Mouse (Mus musculus): ENCODE measurements around the gene Srl. TPM values are rescaled to one million over a fixed set of nuclear protein-coding genes. Genes with fewer than 3 reads are reported as not detected.
"Not testable (repeated sequence)": the region's sequence is repeated elsewhere in the genome, so short reads cannot be mapped to it uniquely, and the experiment has no call there.

The Srl gene
- polyA plus RNA-seq, 1 experiment from 2014 or later: 112 TPM

DNA sequence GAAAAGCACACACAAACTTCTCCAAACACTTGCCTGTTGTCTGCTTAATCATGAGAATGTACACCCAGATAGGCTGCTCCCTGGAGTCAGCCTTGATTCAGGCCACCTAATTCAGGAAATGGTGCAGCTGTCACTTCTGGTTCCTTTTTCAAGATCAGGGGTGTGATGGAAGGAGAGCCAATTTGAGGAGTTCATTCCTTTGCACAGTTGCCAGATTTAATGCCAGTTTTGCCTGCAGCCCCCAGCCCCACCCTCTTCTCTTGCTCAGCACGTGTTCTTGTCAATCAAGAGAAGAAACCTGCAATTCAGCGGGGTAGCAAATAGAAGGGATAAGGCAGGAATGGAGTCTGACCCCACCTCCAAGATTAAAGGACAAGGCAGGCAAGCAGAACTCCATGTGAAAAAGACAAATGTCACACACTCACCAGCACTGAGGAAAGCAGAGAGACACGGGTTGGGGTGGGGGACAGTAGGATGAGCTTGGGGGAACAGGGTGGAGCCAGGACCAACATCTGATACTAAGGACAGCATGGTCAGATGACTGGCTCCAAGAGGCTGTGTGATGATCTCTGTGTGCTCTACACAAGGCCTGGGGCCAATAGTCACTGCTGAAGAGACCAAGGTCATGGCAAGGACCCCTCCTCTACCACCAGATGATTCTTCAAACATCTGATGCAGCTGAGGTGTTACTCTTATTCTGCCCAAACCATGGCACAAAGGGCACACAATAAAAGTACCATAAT is 3.8 kb downstream of the Srl start:
- Histone ChIP-seq H3K9ac (ENCODE audit: low read depth, low read length) (no peak overlapping the region; the same call in 1 of the 2 replicates), H3K4me2 (ENCODE audit: low read depth, low read length) (no peak overlapping the region), H3K27me3 (replicated peaks; ENCODE audit: control insufficient read depth, insufficient read depth, low read length) (no peaks in the 10 kb centered on the region), H3K4me1 (ENCODE audit: control insufficient read depth, insufficient read depth, low read length) (0 out of 2 replicates have a peak, but pooled peaks cover 5% of the 10 kb centered on the region), H3K9me3 (ENCODE audit: control insufficient read depth, low read length) (no peaks in the 10 kb centered on the region), H3K4me3 (ENCODE audit: low read depth, low read length) (no peak overlapping the region), H3K36me3 (ENCODE audit: control insufficient read depth, insufficient read depth, low read length) (no peaks in the 10 kb centered on the region), H3K27ac (replicated peaks; ENCODE audit: low read depth, low read length) (peak overlapping the region; percentile 24; the same call in 1 of the 2 replicates)
- DNase-seq (ENCODE audit: low spot score) (peak; percentile 71), ATAC-seq (ENCODE audit: low read depth) (0 out of 2 replicates have a peak, but pooled peaks have one; percentile 0)
- WGBS: 44% methylated on average over 3 of the region's 3 CpGs

GRCm38 (mm10) chr16:4527373-4527772 is 14.2 kb downstream of the Srl start:
- not testable (repeated sequence) for H3K27me3 ChIP-seq (replicated peaks; ENCODE audit: control insufficient read depth, insufficient read depth, low read length); H3K9me3 ChIP-seq (ENCODE audit: control insufficient read depth, low read length); ATAC-seq (ENCODE audit: low read depth); DNase-seq (ENCODE audit: low spot score); H3K4me1 ChIP-seq (ENCODE audit: control insufficient read depth, insufficient read depth, low read length); H3K9ac ChIP-seq (ENCODE audit: low read depth, low read length); H3K27ac ChIP-seq (replicated peaks; ENCODE audit: low read depth, low read length); H3K36me3 ChIP-seq (ENCODE audit: control insufficient read depth, insufficient read depth, low read length); H3K4me2 ChIP-seq (ENCODE audit: low read depth, low read length); H3K4me3 ChIP-seq (ENCODE audit: low read depth, low read length)
- WGBS: 93% methylated on average over 12 of the region's 12 CpGs

GRCm38 (mm10) chr16:4523313-4524004 is 18.2 kb downstream of the Srl start:
- no peak for ATAC-seq (ENCODE audit: low read depth)
- 48% methylated on average over 7 of the region's 7 CpGs for WGBS

DNA sequence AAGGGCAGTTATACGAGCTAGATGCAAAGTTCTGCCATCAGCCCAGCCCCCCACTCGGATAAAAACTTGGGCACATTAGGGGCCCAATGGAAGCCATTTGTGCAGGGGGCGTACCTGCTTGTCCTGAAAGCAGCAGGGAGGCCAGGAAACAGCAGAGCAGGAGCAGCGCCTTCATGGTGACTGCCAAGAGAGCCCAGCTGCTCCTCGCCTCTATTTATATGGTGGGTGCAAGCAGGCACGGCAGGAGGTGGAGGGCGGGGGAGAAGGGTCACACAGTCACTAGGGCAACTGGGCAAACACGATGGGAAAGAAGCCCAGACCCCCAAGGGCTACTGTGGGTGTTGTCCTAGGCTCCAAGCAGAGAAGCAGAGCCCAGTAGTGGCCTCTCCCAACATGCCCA is 18.7 kb downstream of the Srl start:
- H3K4me2 ChIP-seq (ENCODE audit: low read depth, low read length): no peak overlapping the region
- H3K27ac ChIP-seq (replicated peaks; ENCODE audit: low read depth, low read length): no peak overlapping the region
- H3K4me3 ChIP-seq (ENCODE audit: low read depth, low read length): no peak overlapping the region; the same call in 1 of the 2 replicates
- no peaks in the 10 kb centered on the region for H3K9me3 ChIP-seq (ENCODE audit: control insufficient read depth, low read length)
- DNase-seq (ENCODE audit: low spot score): no peak
- H3K36me3 ChIP-seq (ENCODE audit: control insufficient read depth, insufficient read depth, low read length): no peaks in the 10 kb centered on the region
- H3K27me3 ChIP-seq (replicated peaks; ENCODE audit: control insufficient read depth, insufficient read depth, low read length): no peaks in the 10 kb centered on the region
- no peak overlapping the region for H3K9ac ChIP-seq (ENCODE audit: low read depth, low read length)
- 63% methylated on average over 8 of the region's 8 CpGs for WGBS
- no peaks in the 10 kb centered on the region for H3K4me1 ChIP-seq (ENCODE audit: control insufficient read depth, insufficient read depth, low read length)
- no peak; the same call in 1 of the 2 replicates for ATAC-seq (ENCODE audit: low read depth)

More at GRCm38 (mm10) chr16:4523313-4524004, 18.2 kb downstream of the Srl start:
- DNase-seq (ENCODE audit: low spot score): no peak
- H3K36me3 ChIP-seq (ENCODE audit: control insufficient read depth, insufficient read depth, low read length): no peaks in the 10 kb centered on the region
- no peaks in the 10 kb centered on the region for H3K9me3 ChIP-seq (ENCODE audit: control insufficient read depth, low read length)
- H3K27ac ChIP-seq (replicated peaks; ENCODE audit: low read depth, low read length): no peak overlapping the region
- H3K9ac ChIP-seq (ENCODE audit: low read depth, low read length): no peak overlapping the region
- H3K27me3 ChIP-seq (replicated peaks; ENCODE audit: control insufficient read depth, insufficient read depth, low read length): no peaks in the 10 kb centered on the region
- H3K4me2 ChIP-seq (ENCODE audit: low read depth, low read length): no peak overlapping the region
- no peak overlapping the region for H3K4me3 ChIP-seq (ENCODE audit: low read depth, low read length)
- no peaks in the 10 kb centered on the region for H3K4me1 ChIP-seq (ENCODE audit: control insufficient read depth, insufficient read depth, low read length)

- DNase-seq (ENCODE audit: low spot score): peak; percentile 81
- Histone ChIP-seq H3K4me3 (ENCODE audit: low read depth, low read length) (no peak overlapping the region; the same call in 1 of the 2 replicates), H3K4me2 (ENCODE audit: low read depth, low read length) (peak overlapping the region; percentile 3; the same call in 1 of the 2 replicates), H3K9ac (ENCODE audit: low read depth, low read length) (0 out of 2 replicates have a peak overlapping the region, but pooled peaks have one; percentile 4), H3K36me3 (ENCODE audit: control insufficient read depth, insufficient read depth, low read length) (no peaks in the 10 kb centered on the region), H3K27me3 (replicated peaks; ENCODE audit: control insufficient read depth, insufficient read depth, low read length) (no peaks in the 10 kb centered on the region), H3K27ac (replicated peaks; ENCODE audit: low read depth, low read length) (0 out of 2 replicates have a peak overlapping the region, but pooled peaks have one; percentile 54), H3K4me1 (ENCODE audit: control insufficient read depth, insufficient read depth, low read length) (no peaks in the 10 kb centered on the region), H3K9me3 (ENCODE audit: control insufficient read depth, low read length) (no peaks in the 10 kb centered on the region)
- ATAC-seq (ENCODE audit: low read depth): peak; percentile 93
- 58% methylated on average over 5 of the region's 5 CpGs for WGBS
Measured at GRCm38 (mm10) chr16:4521735-4522530, 19.7 kb downstream of the Srl start.

- Histone ChIP-seq H3K36me3 (ENCODE audit: control insufficient read depth, insufficient read depth, low read length) (no peaks in the 10 kb centered on the region), H3K27me3 (replicated peaks; ENCODE audit: control insufficient read depth, insufficient read depth, low read length) (no peaks in the 10 kb centered on the region), H3K27ac (replicated peaks; ENCODE audit: low read depth, low read length) (peak overlapping the region; percentile 54; the same call in 1 of the 2 replicates), H3K4me3 (ENCODE audit: low read depth, low read length) (no peak overlapping the region), H3K9me3 (ENCODE audit: control insufficient read depth, low read length) (no peaks in the 10 kb centered on the region), H3K4me1 (ENCODE audit: control insufficient read depth, insufficient read depth, low read length) (no peaks in the 10 kb centered on the region), H3K4me2 (ENCODE audit: low read depth, low read length) (peak overlapping the region; percentile 3; the same call in 1 of the 2 replicates), H3K9ac (ENCODE audit: low read depth, low read length) (no peak overlapping the region)
- 63% methylated on average over 4 of the region's 4 CpGs for WGBS
- no peak for DNase-seq (ENCODE audit: low spot score)
- ATAC-seq (ENCODE audit: low read depth): 0 out of 2 replicates have a peak, but pooled peaks have one; percentile 12
Measured at GRCm38 (mm10) chr16:4521074-4521667, 20.4 kb downstream of the Srl start.

GRCm38 (mm10) chr16:4520673-4521072 is 20.9 kb downstream of the Srl start:
- H3K9me3 ChIP-seq (ENCODE audit: control insufficient read depth, low read length): no peaks in the 10 kb centered on the region
- H3K4me3 ChIP-seq (ENCODE audit: low read depth, low read length): no peak overlapping the region
- WGBS: 69% methylated on average over 8 of the region's 8 CpGs
- H3K9ac ChIP-seq (ENCODE audit: low read depth, low read length): no peak overlapping the region
- no peak for ATAC-seq (ENCODE audit: low read depth)
- H3K27me3 ChIP-seq (replicated peaks; ENCODE audit: control insufficient read depth, insufficient read depth, low read length): no peaks in the 10 kb centered on the region
- no peaks in the 10 kb centered on the region for H3K4me1 ChIP-seq (ENCODE audit: control insufficient read depth, insufficient read depth, low read length)
- H3K27ac ChIP-seq (replicated peaks; ENCODE audit: low read depth, low read length): no peak overlapping the region
- H3K4me2 ChIP-seq (ENCODE audit: low read depth, low read length): no peak overlapping the region
- DNase-seq (ENCODE audit: low spot score): no peak
- H3K36me3 ChIP-seq (ENCODE audit: control insufficient read depth, insufficient read depth, low read length): no peaks in the 10 kb centered on the region

DNA sequence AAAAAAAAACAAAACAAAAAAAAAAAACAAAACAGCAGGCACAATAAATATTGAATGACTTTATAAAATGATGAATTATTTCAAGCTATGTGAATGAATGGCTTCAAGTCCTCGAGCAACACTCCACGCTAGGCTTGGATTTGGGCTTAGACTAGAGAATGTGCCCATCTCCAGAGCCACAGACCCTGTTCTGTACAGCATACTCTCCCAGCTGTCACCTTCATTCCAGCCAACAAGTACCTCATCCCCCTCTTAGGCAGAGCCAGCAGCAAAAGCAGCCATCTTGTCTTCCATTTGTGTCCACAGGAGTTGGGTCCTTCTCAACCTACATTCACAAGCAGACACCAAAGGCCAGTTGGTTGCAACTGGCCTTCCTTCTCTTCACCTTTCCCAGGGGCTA is 21.8 kb downstream of the Srl start:
- no peaks in the 10 kb centered on the region for H3K4me1 ChIP-seq (ENCODE audit: control insufficient read depth, insufficient read depth, low read length)
- no peak overlapping the region for H3K4me2 ChIP-seq (ENCODE audit: low read depth, low read length)
- H3K27ac ChIP-seq (replicated peaks; ENCODE audit: low read depth, low read length): no peak overlapping the region
- H3K27me3 ChIP-seq (replicated peaks; ENCODE audit: control insufficient read depth, insufficient read depth, low read length): no peaks in the 10 kb centered on the region
- no peak overlapping the region for H3K9ac ChIP-seq (ENCODE audit: low read depth, low read length)
- WGBS: 94% methylated on average over 2 of the region's 2 CpGs
- no peak overlapping the region for H3K4me3 ChIP-seq (ENCODE audit: low read depth, low read length)
- no peak for DNase-seq (ENCODE audit: low spot score)
- ATAC-seq (ENCODE audit: low read depth): no peak
- H3K9me3 ChIP-seq (ENCODE audit: control insufficient read depth, low read length): no peaks in the 10 kb centered on the region
- no peaks in the 10 kb centered on the region for H3K36me3 ChIP-seq (ENCODE audit: control insufficient read depth, insufficient read depth, low read length)
